Mouse (Mus musculus): Measurements from ENCODE around the gene Cnnm4. TPM values are rescaled to one million over a fixed set of nuclear protein-coding genes. Genes with fewer than 3 reads are reported as not detected.

Gene Cnnm4
- polyA plus RNA-seq, 1 experiment from 2014 or later, result 10.4 TPM

GRCm38 (mm10) chr1:36529274-36529673 is 57.9 kb downstream of the Cnnm4 start:
- WGBS, result 88% methylated on average over 4 of the region's 4 CpGs
- ATAC-seq (ENCODE audit: low FRiP score), result no peak
- 0 out of 2 replicates have a peak, but pooled peaks cover 3% of the 10 kb centered on the region for H3K36me3 ChIP-seq (ENCODE audit: control insufficient read depth, insufficient read depth, low read length)

GRCm38 (mm10) chr1:36529875-36530274 is 58.5 kb downstream of the Cnnm4 start:
- Histone ChIP-seq H3K27ac (ENCODE audit: low read depth, low read length) (no peak overlapping the region), H3K9ac (ENCODE audit: low read depth, low read length) (no peak overlapping the region), H3K36me3 (ENCODE audit: control insufficient read depth, insufficient read depth, low read length) (0 out of 2 replicates have a peak, but pooled peaks cover 3% of the 10 kb centered on the region), H3K4me3 (ENCODE audit: low read depth, low read length) (no peak overlapping the region), H3K4me2 (replicated peaks; ENCODE audit: low read depth, low read length) (no peak overlapping the region), H3K27me3 (ENCODE audit: control insufficient read depth, insufficient read depth, low read length) (no peaks in the 10 kb centered on the region), H3K9me3 (ENCODE audit: control insufficient read depth, low read length) (no peaks in the 10 kb centered on the region), H3K4me1 (replicated peaks; ENCODE audit: control insufficient read depth, insufficient read depth, low read length) (no peaks in the 10 kb centered on the region)
- no peak for ATAC-seq (ENCODE audit: low FRiP score)
- 90% methylated on average over 4 of the region's 4 CpGs for WGBS
- DNase-seq (ENCODE audit: low spot score), result no peak

More at GRCm38 (mm10) chr1:36529274-36529673, 57.9 kb downstream of the Cnnm4 start:
- H3K27me3 ChIP-seq (ENCODE audit: control insufficient read depth, insufficient read depth, low read length), result no peaks in the 10 kb centered on the region
- H3K27ac ChIP-seq (ENCODE audit: low read depth, low read length), result no peak overlapping the region
- no peak overlapping the region for H3K9ac ChIP-seq (ENCODE audit: low read depth, low read length)
- no peak overlapping the region for H3K4me3 ChIP-seq (ENCODE audit: low read depth, low read length)
- no peak overlapping the region for H3K4me2 ChIP-seq (replicated peaks; ENCODE audit: low read depth, low read length)
- no peaks in the 10 kb centered on the region for H3K9me3 ChIP-seq (ENCODE audit: control insufficient read depth, low read length)
- no peaks in the 10 kb centered on the region for H3K4me1 ChIP-seq (replicated peaks; ENCODE audit: control insufficient read depth, insufficient read depth, low read length)
- no peak for DNase-seq (ENCODE audit: low spot score)

DNA sequence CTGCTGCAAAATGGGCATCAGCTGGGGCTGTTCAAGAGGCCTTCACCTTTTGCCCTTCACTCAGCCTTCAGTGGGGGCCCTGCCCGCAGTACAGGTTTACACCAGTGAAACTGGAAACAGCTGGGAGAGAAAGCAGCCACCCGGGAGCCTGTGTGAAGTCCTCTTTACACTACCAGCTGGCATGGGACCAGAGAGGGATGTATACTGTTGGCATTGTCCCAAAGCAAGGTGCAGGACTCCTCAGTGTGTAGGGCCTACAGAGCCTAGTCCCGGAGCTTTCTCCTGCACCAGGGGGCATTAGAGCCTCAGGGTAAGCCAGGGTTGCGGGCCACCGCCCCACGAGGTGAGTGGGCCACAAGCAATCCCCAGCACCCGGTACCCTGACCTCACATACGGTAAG is 59.1 kb downstream of the Cnnm4 start:
- H3K9ac ChIP-seq (ENCODE audit: low read depth, low read length), result no peak overlapping the region
- H3K9me3 ChIP-seq (ENCODE audit: control insufficient read depth, low read length), result no peaks in the 10 kb centered on the region
- no peak overlapping the region for H3K27ac ChIP-seq (ENCODE audit: low read depth, low read length)
- H3K36me3 ChIP-seq (ENCODE audit: control insufficient read depth, insufficient read depth, low read length), result 0 out of 2 replicates have a peak, but pooled peaks cover under 1% of the 10 kb centered on the region
- no peak for DNase-seq (ENCODE audit: low spot score)
- WGBS, result 87% methylated on average over 8 of the region's 8 CpGs
- no peaks in the 10 kb centered on the region for H3K27me3 ChIP-seq (ENCODE audit: control insufficient read depth, insufficient read depth, low read length)
- no peak overlapping the region for H3K4me3 ChIP-seq (ENCODE audit: low read depth, low read length)
- no peak overlapping the region for H3K4me2 ChIP-seq (replicated peaks; ENCODE audit: low read depth, low read length)
- ATAC-seq (ENCODE audit: low FRiP score), result no peak
- H3K4me1 ChIP-seq (replicated peaks; ENCODE audit: control insufficient read depth, insufficient read depth, low read length), result no peaks in the 10 kb centered on the region

GRCm38 (mm10) chr1:36530962-36531361 is 59.5 kb downstream of the Cnnm4 start:
- H3K9me3 ChIP-seq (ENCODE audit: control insufficient read depth, low read length), result no peaks in the 10 kb centered on the region
- no peaks in the 10 kb centered on the region for H3K27me3 ChIP-seq (ENCODE audit: control insufficient read depth, insufficient read depth, low read length)
- no peaks in the 10 kb centered on the region for H3K36me3 ChIP-seq (ENCODE audit: control insufficient read depth, insufficient read depth, low read length)
- H3K27ac ChIP-seq (ENCODE audit: low read depth, low read length), result no peak overlapping the region
- H3K9ac ChIP-seq (ENCODE audit: low read depth, low read length), result no peak overlapping the region
- H3K4me1 ChIP-seq (replicated peaks; ENCODE audit: control insufficient read depth, insufficient read depth, low read length), result no peaks in the 10 kb centered on the region
- no peak for ATAC-seq (ENCODE audit: low FRiP score)
- no peak for DNase-seq (ENCODE audit: low spot score)
- H3K4me3 ChIP-seq (ENCODE audit: low read depth, low read length), result no peak overlapping the region
- 95% methylated on average over 7 of the region's 7 CpGs for WGBS
- no peak overlapping the region for H3K4me2 ChIP-seq (replicated peaks; ENCODE audit: low read depth, low read length)

DNA sequence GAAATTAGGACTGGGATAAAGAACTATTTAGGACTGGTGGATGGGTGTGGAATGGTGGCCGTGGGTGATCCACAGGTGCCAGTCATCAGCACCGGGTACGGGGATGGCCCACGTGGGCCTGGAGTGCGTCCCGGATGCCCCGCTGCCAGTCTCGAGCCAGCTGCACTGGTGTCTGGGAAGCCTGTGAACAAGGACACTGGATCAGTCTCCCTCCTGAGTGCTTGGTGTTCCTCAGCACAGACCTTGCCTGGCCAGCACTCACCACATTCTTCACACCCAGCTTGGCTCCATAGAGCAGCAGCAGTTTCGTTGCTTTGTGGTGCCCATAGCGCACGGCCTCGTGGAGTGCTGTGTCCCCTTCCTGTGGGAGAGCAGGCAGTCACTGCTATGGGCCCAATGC is 60.0 kb downstream of the Cnnm4 start:
- ATAC-seq (ENCODE audit: low FRiP score), result no peak
- no peaks in the 10 kb centered on the region for H3K4me1 ChIP-seq (replicated peaks; ENCODE audit: control insufficient read depth, insufficient read depth, low read length)
- DNase-seq (ENCODE audit: low spot score), result no peak

GRCm38 (mm10) chr1:36533546-36533945 is 62.1 kb downstream of the Cnnm4 start:
- H3K27me3 ChIP-seq (ENCODE audit: control insufficient read depth, insufficient read depth, low read length), result no peaks in the 10 kb centered on the region
- no peak overlapping the region for H3K4me2 ChIP-seq (replicated peaks; ENCODE audit: low read depth, low read length)
- ATAC-seq (ENCODE audit: low FRiP score) (no peak), DNase-seq (ENCODE audit: low spot score) (no peak)
- no peak overlapping the region for H3K4me3 ChIP-seq (ENCODE audit: low read depth, low read length)
- no peak overlapping the region for H3K27ac ChIP-seq (ENCODE audit: low read depth, low read length)
- no peaks in the 10 kb centered on the region for H3K36me3 ChIP-seq (ENCODE audit: control insufficient read depth, insufficient read depth, low read length)
- H3K9me3 ChIP-seq (ENCODE audit: control insufficient read depth, low read length), result no peaks in the 10 kb centered on the region
- 88% methylated on average over 6 of the region's 6 CpGs for WGBS
- H3K4me1 ChIP-seq (replicated peaks; ENCODE audit: control insufficient read depth, insufficient read depth, low read length), result no peaks in the 10 kb centered on the region
- H3K9ac ChIP-seq (ENCODE audit: low read depth, low read length), result no peak overlapping the region

More for the DNA sequence above, 60.0 kb downstream of the Cnnm4 start:
- H3K4me3 ChIP-seq (ENCODE audit: low read depth, low read length), result no peak overlapping the region
- no peak overlapping the region for H3K4me2 ChIP-seq (replicated peaks; ENCODE audit: low read depth, low read length)
- WGBS, result 91% methylated on average over 12 of the region's 12 CpGs
- no peaks in the 10 kb centered on the region for H3K9me3 ChIP-seq (ENCODE audit: control insufficient read depth, low read length)
- no peaks in the 10 kb centered on the region for H3K27me3 ChIP-seq (ENCODE audit: control insufficient read depth, insufficient read depth, low read length)
- H3K27ac ChIP-seq (ENCODE audit: low read depth, low read length), result no peak overlapping the region
- no peak overlapping the region for H3K9ac ChIP-seq (ENCODE audit: low read depth, low read length)
- H3K36me3 ChIP-seq (ENCODE audit: control insufficient read depth, insufficient read depth, low read length), result no peaks in the 10 kb centered on the region

DNA sequence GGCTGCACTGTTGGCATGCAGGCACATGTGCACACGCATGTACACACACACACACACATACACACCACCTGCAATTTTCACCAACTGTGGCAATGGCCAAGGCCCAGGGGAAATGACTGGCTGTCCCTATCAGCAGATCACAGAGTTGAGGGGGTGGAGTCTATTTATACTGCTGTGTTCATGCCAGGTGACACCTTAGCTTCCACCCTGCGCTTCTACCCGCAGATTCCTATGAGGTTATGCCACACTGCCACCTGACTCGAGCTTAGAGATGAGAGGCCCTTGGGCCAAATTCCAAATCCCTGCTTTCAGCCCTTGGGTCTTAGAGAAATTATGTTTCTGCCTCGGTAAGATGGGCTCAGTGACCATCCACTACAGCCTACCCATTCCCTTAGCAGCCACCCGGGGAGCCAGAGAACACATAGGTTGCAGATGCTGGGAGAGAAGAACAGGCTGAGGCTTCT is 63.2 kb downstream of the Cnnm4 start:
- Histone ChIP-seq H3K27me3 (ENCODE audit: control insufficient read depth, insufficient read depth, low read length) (no peaks in the 10 kb centered on the region), H3K9ac (ENCODE audit: low read depth, low read length) (no peak overlapping the region), H3K36me3 (ENCODE audit: control insufficient read depth, insufficient read depth, low read length) (no peaks in the 10 kb centered on the region), H3K27ac (ENCODE audit: low read depth, low read length) (no peak overlapping the region), H3K4me2 (replicated peaks; ENCODE audit: low read depth, low read length) (no peak overlapping the region), H3K9me3 (ENCODE audit: control insufficient read depth, low read length) (no peaks in the 10 kb centered on the region), H3K4me3 (ENCODE audit: low read depth, low read length) (no peak overlapping the region), H3K4me1 (replicated peaks; ENCODE audit: control insufficient read depth, insufficient read depth, low read length) (no peaks in the 10 kb centered on the region)
- DNase-seq (ENCODE audit: low spot score) (no peak), ATAC-seq (ENCODE audit: low FRiP score) (no peak)
- WGBS, result 87% methylated on average over 6 of the region's 6 CpGs

DNA sequence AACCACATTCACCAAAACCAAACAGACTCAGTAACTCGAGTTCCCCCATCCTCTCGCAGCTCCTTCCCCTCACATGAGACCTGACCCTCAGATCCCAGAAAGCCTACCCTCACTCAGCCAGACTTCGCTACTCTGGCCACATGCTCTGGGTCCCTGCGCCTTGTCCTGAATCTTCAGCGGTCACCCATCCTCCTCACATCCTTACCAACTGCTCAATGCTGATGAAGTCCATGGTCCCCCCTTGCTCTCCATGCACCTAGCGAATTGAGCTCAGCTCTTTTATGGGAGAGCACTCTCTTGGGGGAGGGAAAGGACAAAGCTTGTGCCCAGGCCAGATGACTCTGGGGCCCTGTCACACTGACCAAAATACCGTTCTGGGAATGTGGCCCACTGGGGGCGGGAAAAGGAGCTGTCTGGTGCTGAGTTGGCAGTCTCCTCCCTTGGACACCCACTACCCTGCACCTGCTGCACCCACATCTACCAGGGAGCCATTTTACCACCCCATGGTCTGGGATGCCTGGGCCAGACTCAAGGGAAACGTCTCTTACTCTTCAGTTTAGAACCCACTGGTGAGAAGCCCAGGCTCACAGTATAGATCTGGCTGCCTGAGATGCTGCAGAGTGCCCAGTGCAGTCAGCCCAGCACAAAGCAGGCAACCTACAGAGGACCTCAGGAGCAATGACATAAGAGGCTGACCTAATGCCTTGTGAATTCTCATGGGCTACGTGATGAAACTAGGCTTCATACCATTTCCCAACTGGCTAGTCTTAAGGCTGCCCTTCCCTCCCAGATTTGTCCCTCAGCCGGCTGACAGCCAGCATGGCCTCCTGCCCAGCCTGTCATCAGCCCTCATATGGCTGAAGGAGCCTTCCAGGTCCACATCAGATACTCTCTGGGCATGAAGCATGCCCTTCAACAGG is 64.3 kb downstream of the Cnnm4 start:
- Histone ChIP-seq H3K27ac (ENCODE audit: low read depth, low read length) (no peak overlapping the region), H3K4me2 (replicated peaks; ENCODE audit: low read depth, low read length) (no peak overlapping the region), H3K9me3 (ENCODE audit: control insufficient read depth, low read length) (no peaks in the 10 kb centered on the region), H3K27me3 (ENCODE audit: control insufficient read depth, insufficient read depth, low read length) (no peaks in the 10 kb centered on the region), H3K4me3 (ENCODE audit: low read depth, low read length) (no peak overlapping the region), H3K9ac (ENCODE audit: low read depth, low read length) (no peak overlapping the region), H3K4me1 (replicated peaks; ENCODE audit: control insufficient read depth, insufficient read depth, low read length) (no peaks in the 10 kb centered on the region), H3K36me3 (ENCODE audit: control insufficient read depth, insufficient read depth, low read length) (no peaks in the 10 kb centered on the region)
- DNase-seq (ENCODE audit: low spot score) (no peak), ATAC-seq (ENCODE audit: low FRiP score) (no peak)
- 84% methylated on average over 11 of the region's 11 CpGs for WGBS

- H3K4me3 ChIP-seq (ENCODE audit: low read depth, low read length), result no peak overlapping the region
- H3K27me3 ChIP-seq (ENCODE audit: control insufficient read depth, insufficient read depth, low read length), result no peaks in the 10 kb centered on the region
- H3K4me1 ChIP-seq (replicated peaks; ENCODE audit: control insufficient read depth, insufficient read depth, low read length), result no peaks in the 10 kb centered on the region
- WGBS, result 72% methylated on average over 8 of the region's 8 CpGs
- no peak overlapping the region for H3K4me2 ChIP-seq (replicated peaks; ENCODE audit: low read depth, low read length)
- ATAC-seq (ENCODE audit: low FRiP score), result no peak
- no peaks in the 10 kb centered on the region for H3K9me3 ChIP-seq (ENCODE audit: control insufficient read depth, low read length)
- no peak overlapping the region for H3K27ac ChIP-seq (ENCODE audit: low read depth, low read length)
- H3K9ac ChIP-seq (ENCODE audit: low read depth, low read length), result no peak overlapping the region
- DNase-seq (ENCODE audit: low spot score), result no peak
- no peaks in the 10 kb centered on the region for H3K36me3 ChIP-seq (ENCODE audit: control insufficient read depth, insufficient read depth, low read length)
Measured at GRCm38 (mm10) chr1:36536397-36536728, 64.9 kb downstream of the Cnnm4 start.
